Mouse (Mus musculus) heart, postnatal 4 days (tissue): Measurements from ENCODE around the gene Vmn2r104. TPM values are rescaled to one million over a fixed set of nuclear protein-coding genes. Genes with fewer than 3 reads are reported as not detected.

Experiments used
- DNase-seq: peaks from one replicate; pipeline ENCODE4 v3.0.0; 2021
- total RNA-seq, 2 experiments: library from RNA; stranded (reverse); gene quantifications; 2 replicates each; pipeline ENCODE4 v1.2.3; 2021

The Vmn2r104 gene
- not detected for total RNA-seq

- DNase-seq, result no peak
These were observed at the start of gene Vmn2r104 for GRCm38 (mm10) chr17:20048236-20048635. Vmn2r104 (minus strand) TSS chr17:20048336.

DNA sequence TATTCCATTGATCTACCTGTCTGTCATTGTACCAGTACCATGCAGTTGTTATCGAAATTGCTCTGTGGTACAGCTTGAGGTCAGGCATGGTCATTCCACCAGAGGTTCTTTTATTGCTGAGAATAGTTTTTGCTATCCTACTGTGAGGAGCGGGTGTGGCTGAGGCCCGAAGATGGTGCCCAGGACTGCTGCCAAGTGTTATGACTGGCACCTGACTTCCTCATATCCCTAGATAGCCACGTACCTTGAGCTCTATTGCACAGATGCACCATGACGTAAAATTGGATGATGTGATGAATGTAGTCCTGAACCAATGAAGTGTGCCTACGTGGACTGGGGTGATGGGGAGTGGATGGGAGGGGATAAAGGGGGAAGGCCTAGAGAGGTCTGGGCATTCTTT, 26.0 kb upstream of the Vmn2r104 start:
- DNase-seq, result no peak

GRCm38 (mm10) chr17:20071656-20072396, 23.7 kb upstream of the Vmn2r104 start:
- no peak for DNase-seq

Other genes with a start within 250 kb of the Vmn2r104 start
- gene Fpr-rs7, start 65.9 kb upstream of the Vmn2r104 start, total RNA-seq, result not detected
- not detected for gene Fpr-rs6, start 134.8 kb upstream of the Vmn2r104 start, total RNA-seq
- gene Vmn2r105, start 186.7 kb upstream of the Vmn2r104 start, total RNA-seq, result not detected
- gene Vmn2r106, start 237.2 kb upstream of the Vmn2r104 start, total RNA-seq, result not detected